Mouse (Mus musculus) gastrocnemius, adult 8-10 months (tissue): Measurements from ENCODE around the gene Nes. TPM values are rescaled to one million over a fixed set of nuclear protein-coding genes. Genes with fewer than 3 reads are reported as not detected.
A peak's percentile ranks its signal among the peaks of the same experiment; 100 is the strongest.

Experiments
- DNase-seq, 2 experiments: peaks; one replicate each; pipeline ENCODE4 v3.0.0; 2022; ENCODE audit warnings: low spot score in 2 of 2
- total RNA-seq, 4 experiments: library from RNA; stranded (reverse); gene quantifications; 2 replicates each; pipeline ENCODE4 v1.2.4; 2022

Gene Nes
- total RNA-seq, 4 experiments from 2014 or later: 8.7 to 18.0 (median 12.0) TPM

DNA sequence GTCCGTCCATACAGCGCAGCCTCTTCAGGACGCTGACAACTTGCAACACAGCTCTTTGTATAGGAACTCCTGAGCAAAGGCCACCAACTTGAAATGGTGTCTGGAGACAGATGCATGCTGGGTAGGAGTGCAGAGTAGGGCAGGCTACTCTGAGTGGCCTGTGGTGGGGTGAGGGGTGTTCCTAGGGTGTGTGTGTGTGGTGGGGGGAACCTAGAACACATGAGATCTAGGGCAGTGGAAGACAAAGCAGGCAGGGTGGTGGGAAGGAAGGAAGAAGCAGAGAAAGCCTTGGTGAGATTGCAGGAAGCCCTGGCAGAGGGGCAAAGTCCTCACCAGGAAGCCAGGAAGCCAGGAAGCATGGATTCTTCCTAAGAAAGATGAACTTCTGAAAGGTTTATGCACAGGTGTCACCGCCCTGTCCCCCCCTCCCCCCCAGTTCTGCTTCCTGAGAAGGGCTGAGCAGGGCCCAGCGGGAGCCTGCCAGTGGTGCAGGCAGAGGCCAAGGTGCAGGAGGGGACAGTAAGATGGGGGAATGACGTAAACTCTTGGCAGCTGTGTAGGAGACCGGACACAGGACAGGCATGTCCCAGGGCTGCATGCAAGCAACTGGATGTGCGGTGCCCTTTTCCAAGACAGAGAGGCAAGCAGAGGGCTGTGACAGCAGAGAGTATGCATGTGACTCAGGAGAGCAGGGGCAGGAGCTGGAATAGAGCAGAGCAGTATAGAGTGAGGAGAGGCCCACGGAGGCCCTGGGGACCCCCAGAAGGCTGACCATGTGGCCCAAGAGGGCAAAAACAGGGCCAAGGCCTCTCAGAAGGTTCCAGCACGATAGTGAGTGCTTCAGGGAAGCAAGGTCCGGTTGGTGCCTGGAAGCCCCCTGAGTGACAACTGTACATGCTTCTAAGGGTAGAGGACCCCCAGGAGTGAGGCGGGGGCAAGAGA lies 11.3 kb downstream of the Nes start:
- peak; percentile 49 to 68 for DNase-seq

DNA sequence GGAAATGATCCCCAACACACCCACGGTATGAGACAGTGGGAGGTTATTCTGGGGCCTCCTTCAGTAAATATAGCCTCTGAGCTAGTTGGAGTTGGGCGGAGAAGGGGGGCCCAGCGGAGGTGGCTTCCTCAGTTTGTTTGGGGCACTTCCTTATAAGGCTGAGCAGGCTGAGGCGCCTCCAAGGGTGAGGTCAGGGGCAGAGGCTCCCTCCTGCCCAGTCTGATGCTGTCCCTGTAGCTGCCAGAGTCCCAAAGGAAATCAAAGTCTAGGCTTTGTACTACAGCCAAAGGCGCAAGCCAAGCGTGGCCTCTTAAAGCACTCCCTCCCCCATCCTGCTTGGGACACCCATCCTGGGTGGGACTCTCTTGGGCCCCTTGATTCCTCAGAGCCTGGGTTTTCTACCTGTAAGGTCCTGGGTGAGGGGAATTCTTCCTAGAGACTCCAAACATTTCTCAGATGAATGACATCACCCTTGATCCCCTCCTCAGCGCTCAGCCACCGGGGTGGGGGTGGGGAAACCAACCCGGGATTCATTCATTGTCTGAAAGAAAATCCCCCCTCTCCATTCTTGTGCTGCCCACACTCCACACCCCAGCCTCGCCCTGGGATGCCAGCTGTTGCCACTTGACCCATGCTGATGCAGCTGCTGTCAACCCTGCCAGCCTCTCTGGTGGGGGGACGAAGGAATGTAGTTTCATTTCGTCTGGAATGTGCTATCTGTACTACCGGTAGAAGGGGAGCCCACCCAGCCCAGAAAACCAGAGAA lies 12.1 kb downstream of the Nes start:
- DNase-seq: peak in 1 of 2 experiments; percentile 66

DNA sequence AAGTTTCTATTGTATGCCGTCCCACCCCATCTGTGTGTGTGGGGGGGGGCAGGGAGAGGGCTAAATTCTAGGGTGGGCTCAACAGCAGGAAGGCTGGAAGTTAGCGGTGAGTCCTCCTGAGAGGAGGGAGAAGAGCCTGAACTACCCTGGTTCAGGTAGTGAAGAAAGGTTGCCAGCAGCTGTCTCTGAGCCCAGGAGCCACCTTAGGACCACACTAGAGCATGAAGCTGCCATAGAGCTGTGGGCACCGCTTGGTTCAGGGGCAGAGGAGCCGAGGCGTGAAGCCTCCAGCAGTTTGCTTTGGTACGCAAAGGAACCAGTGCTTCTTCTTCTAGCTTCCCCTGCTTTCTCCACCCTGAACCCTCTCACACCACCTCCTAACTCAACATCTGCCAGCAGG lies 12.7 kb downstream of the Nes start:
- no peak for DNase-seq

DNA sequence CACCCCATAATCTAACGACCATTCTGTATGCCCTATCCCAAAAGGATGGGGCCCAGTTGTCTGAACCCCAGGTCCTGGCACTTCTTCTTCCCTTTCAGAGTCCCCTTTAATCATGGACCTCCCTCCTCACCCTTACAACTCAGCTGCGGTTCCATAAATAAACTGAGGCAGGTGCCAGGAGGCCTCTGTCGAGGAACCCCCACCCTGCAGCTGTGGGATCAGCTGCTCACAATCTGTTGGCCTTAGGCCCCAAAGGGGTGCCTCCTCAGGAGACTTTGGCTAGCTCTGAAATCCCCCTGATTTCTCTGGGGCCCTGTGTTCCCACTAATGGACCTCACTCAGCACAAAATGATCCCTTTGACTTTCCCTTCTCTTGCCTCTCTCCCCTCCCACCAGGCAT lies 13.2 kb downstream of the Nes start:
- no peak for DNase-seq

DNA sequence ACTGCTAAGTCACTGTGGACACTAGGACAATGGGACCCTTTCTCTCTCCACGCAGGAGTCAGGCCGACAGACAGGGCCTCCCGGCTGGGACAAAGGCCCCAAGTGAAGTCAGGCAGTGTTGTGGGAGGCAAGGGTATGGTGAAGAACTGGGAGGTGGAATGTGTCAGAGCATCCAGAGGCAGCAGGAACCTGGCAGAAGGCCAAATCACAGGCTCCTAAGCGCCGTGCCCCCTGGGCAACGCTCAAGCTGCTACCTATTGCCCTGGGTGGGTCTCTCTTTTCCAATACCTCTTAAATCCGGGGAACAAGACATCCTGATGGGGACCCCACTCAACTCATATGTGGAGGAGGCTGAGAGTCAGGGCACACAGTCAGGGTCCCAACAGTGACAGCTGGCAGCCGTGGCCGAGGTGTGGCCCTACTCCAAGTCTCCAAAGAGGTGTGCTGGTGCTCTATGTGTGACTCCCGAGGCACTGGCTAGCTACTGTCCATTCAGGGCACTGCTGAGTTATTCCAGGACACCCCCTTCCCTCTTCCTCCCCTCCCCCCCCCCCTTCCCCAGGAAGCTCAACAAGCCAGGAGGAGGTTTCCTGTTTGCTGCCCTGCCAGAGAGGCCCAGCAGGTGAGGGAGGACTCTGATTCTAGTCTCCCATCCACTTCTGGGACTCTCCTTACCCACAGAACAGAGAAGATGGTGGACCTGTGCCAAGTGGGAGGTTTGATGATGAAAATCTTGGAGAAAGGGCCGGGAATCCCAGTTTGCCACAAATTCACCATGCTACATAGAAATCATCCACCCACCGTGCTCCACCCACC lies 14.8 kb downstream of the Nes start:
- DNase-seq: no peak

DNA sequence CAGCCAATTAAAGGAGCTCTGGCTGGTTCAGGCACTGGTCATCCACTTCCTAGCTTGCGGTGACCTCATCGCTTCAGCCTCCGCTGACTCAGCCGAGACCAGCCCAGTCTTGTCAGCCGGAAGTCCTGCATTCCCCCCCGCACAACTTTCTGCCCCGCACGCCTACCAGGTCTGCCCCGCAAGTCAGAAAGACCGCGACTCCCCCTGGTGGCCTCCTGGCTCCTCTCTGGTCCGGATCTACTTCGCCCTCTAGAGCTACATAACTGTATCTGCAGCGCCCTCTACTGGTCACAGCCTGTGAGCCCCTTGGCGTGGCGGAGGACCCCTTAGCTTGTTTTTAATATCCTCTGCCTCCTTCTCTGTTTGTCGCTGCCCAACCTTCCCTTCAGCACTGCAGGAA lies 16.0 kb downstream of the Nes start:
- DNase-seq: peak; percentile 93

DNA sequence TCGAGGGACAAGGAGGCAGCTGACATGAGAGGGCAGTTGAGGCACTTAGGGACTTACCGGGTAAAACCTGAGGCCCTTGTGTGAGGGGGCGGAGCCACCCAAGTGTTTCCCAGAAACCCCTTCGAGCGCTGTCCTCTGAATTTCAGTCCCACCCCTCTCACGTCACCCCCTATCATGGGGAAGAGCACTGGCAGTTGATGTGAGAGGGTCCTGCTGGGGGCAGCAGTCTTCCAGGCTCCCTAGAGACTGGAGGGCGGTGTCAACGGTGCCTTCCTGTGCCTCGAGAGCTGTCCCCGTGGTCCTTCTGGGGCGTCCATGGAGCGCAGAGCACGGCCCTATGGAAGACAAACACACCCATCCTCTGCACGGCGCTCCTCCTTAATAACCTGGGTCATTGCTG lies 16.8 kb downstream of the Nes start:
- no peak for DNase-seq

DNA sequence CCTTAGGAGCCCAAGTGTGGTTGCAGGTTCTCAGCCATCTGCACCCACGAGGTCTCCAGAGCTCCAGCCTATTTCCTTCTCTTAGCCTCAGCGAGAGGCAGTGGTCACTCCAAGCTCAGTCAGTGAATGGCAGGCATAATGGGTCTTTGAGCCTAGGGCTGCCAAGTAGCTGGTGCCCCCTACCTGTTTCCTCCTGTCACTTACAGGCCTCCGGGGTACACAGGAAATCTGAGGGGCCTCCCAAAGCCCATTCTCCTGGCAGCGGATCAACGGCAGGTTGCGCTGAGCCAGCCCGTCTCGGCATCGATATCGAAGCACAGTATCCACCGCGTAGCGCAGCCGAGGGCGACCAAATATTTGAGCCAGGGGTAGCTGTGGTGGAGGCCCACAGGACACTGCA lies 17.2 kb downstream of the Nes start:
- no peak for DNase-seq

DNA sequence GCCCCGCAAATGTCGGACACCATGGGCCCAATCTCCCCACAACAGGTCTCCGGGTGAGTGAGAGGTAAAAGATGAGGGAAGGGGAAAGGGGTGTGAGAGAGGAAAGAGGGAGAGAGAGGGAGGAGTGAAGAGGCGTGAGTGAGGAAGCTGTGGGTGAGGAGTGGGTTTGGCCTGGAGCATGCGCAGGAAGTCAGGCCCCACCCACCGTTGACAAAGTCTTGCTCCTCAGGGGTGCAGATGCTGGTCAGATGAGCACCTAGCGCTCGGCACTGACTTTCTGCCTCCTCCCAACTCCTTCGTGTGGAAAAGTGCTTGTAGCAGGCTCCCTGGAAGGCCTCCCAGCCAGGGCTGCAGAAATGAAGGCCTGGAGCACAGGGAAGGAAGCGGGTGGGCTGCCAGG lies 19.1 kb downstream of the Nes start:
- no peak for DNase-seq

DNA sequence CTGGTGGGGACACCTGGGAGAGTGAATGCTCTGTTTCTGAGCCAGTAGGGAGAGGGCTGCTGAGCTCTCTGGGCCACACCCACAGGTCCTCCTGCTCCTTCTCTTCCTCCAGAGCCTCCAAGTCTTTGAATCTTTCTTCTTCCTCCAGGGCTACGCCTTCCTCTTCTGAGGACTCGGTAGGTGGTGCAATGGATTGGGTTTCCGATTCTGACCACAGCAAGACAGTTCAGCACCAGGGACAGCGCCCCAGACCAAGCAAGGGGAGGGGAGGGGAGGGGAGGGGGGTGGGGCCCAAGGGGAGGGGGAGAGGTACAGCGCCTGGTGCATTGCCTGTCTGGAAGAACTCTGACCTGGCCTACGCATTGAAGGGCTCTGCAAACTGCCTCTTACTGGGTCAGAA lies 22.6 kb downstream of the Nes start:
- DNase-seq: no peak

DNA sequence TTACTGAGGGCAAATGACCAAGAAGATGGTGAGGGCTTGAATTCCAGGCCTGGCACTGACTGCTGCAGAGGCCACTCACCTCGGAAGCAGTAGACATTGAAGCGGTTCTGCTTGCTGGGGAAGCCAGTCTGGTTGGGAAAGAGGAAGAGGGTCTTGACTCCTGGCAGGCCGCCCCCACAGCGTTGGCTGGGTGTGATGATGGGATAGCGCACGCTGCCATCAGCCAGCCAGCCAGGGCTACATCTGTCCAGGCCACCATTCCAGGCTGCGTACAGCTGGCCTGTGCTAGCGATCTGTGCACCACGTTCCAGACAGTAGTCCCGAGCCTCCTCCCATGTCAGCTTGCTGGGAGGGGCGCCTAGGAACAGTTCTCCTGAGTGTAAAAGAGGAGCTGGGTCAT lies 24.5 kb downstream of the Nes start:
- DNase-seq: no peak

DNA sequence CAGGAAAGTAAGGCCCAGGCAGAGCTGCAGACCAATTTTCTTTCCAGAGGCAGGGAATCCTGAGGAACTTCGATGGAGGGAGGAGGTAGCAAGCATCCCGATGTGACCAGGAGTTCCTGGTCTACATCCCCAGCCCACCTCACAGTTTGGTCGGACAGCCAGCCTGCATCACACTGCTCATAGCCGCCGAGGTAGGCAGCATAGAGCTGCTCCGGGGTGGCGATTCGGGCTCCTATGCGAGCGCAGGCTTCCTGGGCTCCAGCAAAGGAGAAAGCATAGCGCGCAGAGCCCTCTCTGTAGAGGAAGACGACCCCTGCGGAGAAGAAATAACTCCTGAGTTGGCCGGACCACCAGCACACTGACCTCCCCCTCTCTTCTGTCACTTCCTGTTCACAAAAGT lies 25.5 kb downstream of the Nes start:
- DNase-seq: no peak

DNA sequence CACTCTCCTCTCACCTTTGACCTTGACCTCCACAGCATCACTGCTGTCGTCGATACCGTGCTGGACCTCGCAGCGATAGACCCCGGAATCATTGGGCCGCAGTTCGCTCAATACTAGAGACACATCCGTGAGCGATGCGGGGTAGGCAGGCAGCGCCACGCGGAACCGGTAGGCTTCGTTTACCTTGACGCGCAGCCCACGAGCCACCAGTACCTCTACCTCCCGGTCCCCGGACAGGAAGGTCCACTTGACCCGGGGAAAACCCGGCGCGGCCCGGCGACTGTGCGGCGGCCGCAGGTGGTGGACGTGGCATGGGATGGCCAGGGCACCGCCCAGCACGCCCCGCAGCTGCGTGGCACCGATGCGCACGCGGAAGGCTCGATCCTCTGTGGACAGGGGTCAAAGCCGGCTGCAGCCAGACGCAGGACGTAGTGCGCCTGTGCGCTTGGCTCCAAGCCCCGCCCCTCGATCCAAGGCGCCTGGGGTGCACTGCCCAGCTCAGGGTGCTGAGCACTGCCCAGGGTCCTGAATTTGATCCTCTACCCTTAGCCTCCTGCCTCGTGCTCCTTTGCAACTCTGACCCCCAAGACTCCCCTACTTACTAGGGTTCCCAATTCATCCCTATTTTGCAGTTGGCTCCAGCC lies 26.2 kb downstream of the Nes start:
- no peak for DNase-seq

DNA sequence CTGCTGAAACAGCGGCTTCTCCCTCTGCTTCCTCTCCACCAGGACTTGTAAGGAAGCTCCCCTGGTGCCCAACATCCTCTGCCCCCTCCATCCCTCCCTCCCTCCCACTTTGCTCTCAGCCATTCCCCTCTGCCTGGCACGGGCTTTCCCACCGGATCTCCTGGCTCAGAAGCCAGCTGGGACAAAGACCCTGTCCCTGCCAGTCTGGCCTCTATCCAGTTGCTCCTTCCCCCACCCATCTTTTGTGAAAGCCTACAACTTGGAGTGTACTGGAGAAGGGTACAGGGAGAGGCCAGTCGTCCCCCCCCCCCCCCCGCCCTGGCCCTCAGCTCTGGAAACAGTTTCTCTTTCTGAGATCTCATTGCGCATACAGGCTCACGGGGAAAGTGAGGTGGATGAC lies 27.9 kb downstream of the Nes start:
- no peak for DNase-seq

DNA sequence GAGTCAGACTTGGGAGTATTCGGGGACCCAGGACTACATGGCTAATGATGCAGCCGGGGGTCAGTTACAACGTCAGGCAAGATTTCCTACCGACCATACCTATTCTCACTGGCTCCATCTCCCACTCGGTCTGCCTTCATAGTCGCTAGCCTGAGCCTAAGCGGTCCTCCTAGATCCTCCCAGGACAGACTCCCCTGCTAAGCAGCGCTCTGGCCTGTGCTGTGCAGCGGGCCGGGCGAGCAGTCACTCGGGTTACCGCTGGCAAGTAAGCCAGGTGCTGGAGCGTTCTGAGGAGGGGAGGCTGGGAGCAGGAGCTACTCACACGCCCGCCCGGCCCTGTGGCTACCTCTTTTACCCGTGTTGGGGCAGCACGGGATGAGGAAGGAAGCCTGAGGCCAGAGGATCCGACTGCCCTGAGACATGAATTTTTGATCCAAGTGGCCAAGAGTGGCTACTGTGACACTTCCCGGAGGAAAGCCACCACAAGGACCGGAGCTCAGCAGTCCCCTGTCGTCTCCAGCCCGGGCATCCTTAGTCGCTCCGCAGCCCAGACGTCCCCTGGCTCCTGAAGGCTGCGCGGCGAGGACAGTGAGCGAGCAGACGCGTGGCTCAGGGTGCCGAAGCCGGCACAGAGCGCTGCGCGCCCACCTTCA lies 28.5 kb downstream of the Nes start:
- no peak for DNase-seq

DNA sequence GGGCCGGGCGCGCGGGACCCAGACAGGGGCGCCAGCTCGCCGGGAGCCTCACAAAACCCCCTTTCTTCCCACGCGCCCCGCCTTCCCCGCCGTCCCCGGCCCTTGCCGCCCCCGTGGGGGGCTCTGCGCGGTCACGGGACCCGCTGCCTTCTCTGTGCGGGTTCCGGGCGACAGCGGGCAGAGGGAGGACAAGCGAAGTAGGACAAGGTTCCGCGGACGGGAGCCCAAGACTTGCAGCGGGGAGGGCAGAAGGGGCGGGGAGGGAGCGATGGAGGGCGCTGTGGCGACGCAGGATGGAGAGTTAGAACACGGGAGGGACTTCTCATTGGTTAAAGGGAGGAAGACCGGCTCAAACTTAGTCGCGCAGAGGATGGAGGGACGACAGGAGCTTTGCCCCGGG lies 29.3 kb downstream of the Nes start, which contains the start of gene Bcan:
Bcan (minus strand) TSS at position 50 of the 400 bp plus-strand sequence.
- no peak for DNase-seq

DNA sequence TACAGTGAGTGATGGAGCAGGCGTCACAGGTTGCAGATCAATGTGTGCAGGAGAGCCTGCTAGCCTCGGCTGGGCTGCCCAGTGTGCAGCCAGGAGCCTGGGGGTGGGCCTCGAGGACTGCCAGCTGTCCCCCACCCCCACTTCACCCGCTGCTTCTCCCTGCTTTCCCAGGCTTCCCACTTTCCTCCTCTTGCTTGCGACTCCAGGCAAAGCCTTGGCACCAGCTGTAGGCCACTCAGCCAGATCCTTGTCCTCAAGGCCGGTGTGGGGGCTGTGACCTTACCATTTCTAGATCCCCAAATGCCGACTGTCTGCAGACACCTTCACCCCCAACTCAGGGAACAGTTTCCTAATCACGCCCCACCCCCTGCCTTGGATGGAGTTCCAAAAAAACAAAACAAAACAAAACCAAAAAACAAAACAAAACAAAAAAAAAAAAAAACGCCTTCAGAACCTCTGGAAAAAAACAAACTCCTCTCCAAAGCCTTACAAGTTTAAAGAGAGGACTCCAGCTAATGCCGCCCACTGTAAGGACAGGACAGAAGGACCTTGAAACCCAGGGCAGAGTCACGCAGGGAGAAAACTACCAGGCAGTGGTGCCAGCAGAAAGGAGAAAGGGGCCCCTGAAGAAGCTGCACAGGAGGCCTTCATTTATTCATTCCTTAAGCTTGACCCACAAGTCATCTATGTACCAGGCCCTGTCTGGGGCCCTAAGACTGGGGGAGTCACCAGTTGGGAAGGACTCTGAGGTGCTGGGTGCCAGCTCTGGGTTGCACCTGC lies 30.1 kb downstream of the Nes start:
- no peak for DNase-seq

DNA sequence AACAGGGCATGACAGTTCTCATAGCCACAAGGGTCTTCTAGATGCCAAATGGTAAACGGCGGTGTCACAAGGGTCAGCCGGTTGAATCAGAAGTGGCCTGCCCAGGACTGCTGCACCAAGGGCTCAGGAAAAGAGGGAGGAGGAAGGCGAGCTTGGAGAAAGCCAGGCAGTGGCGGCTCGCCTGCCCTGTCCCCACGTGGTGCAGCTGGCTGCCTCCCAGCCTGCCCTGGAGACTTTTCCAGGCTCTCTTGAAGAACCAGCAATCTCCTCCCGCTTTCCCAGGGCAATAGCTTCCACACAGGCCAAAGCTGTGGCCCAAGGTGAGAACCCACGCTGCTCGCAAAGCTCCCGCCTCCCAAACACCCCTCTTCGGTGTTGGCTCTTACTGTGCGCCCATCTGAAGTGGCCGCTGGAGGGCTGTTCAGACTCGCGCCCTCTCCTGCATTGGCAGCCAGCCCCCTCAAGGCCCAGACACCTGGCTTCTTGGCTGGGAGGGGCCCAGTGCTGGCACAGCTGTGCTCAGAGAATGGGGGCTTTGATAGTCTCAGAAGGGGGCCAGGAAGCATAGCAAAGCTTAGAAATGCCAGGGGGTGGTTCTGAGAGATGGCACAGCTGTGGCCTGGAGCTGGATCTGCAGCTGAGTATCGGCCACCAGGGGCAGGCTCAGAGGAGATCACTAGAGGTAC lies 31.6 kb downstream of the Nes start:
- no peak for DNase-seq
